Mouse (Mus musculus): ENCODE measurements around the gene Lman2. TPM values are rescaled to one million over a fixed set of nuclear protein-coding genes. Genes with fewer than 3 reads are reported as not detected.

The Lman2 gene
- total RNA-seq, 2 experiments from 2014 or later, result 38.3 to 42.6 TPM

- peak; percentile 66 to 90 for DNase-seq (ENCODE audit: extremely low spot score in 1 of 2, low spot score in 2 of 2)
- intact Hi-C loops (cut with DNase I), result no loop called here
These were observed 32.7 kb downstream of the Lman2 start, which contains the start of gene Mxd3 for GRCm38 (mm10) chr13:55329683-55330566. Mxd3 (minus strand) TSS chr13:55329823.

- peak in 1 of 2 experiments; percentile 68 for DNase-seq (ENCODE audit: extremely low spot score in 1 of 2, low spot score in 2 of 2)
- intact Hi-C loops (cut with DNase I), result no loop called here
These were observed 33.4 kb downstream of the Lman2 start for GRCm38 (mm10) chr13:55329109-55329682.

- DNase-seq (ENCODE audit: extremely low spot score in 1 of 2, low spot score in 2 of 2), result no peak
- intact Hi-C loops (cut with DNase I), result no loop called here
These were observed 33.9 kb downstream of the Lman2 start for GRCm38 (mm10) chr13:55328641-55329040.

- no peak for DNase-seq (ENCODE audit: extremely low spot score in 1 of 2, low spot score in 2 of 2)
- intact Hi-C loops (cut with DNase I), result no loop called here
These were observed 34.4 kb downstream of the Lman2 start for GRCm38 (mm10) chr13:55328171-55328570.

GRCm38 (mm10) chr13:55327633-55328032, 35.0 kb downstream of the Lman2 start:
- intact Hi-C loops (cut with DNase I), result no loop called here
- peak; percentile 89 for DNase-seq (ENCODE audit: extremely low spot score in 1 of 2, low spot score in 2 of 2)

GRCm38 (mm10) chr13:55327169-55327568, 35.4 kb downstream of the Lman2 start:
- DNase-seq (ENCODE audit: extremely low spot score in 1 of 2, low spot score in 2 of 2), result no peak
- intact Hi-C loops (cut with DNase I), result no loop called here

- DNase-seq (ENCODE audit: extremely low spot score in 1 of 2, low spot score in 2 of 2), result no peak
- intact Hi-C loops (cut with DNase I), result no loop called here
These were observed 37.0 kb downstream of the Lman2 start for GRCm38 (mm10) chr13:55325596-55325995.

GRCm38 (mm10) chr13:55322130-55322825, 40.3 kb downstream of the Lman2 start:
- DNase-seq (ENCODE audit: extremely low spot score in 1 of 2, low spot score in 2 of 2), result peak in 1 of 2 experiments; percentile 49

GRCm38 (mm10) chr13:55321434-55322129, 41.0 kb downstream of the Lman2 start, which contains the start of gene Rab24:
Rab24 (minus strand) TSS chr13:55321946.
- DNase-seq (ENCODE audit: extremely low spot score in 1 of 2, low spot score in 2 of 2), result peak; percentile 83 to 93
- intact Hi-C loops (cut with DNase I), result no loop called here

More at GRCm38 (mm10) chr13:55322130-55322825, 40.3 kb downstream of the Lman2 start:
- intact Hi-C loops (cut with DNase I), result no loop called here

- intact Hi-C loops (cut with DNase I), result no loop called here
- no peak for DNase-seq (ENCODE audit: extremely low spot score in 1 of 2, low spot score in 2 of 2)
These were observed 42.6 kb downstream of the Lman2 start, which contains the start of gene Prelid1 for GRCm38 (mm10) chr13:55319931-55320533. Prelid1 (plus strand) TSS chr13:55320500.

- intact Hi-C loops (cut with DNase I), result no loop called here
- DNase-seq (ENCODE audit: extremely low spot score in 1 of 2, low spot score in 2 of 2), result no peak
These were observed 44.2 kb downstream of the Lman2 start for GRCm38 (mm10) chr13:55318351-55318750.

- intact Hi-C loops (cut with DNase I), result no loop called here
- no peak for DNase-seq (ENCODE audit: extremely low spot score in 1 of 2, low spot score in 2 of 2)
These were observed 47.6 kb downstream of the Lman2 start for GRCm38 (mm10) chr13:55314891-55315412.

- no peak for DNase-seq (ENCODE audit: extremely low spot score in 1 of 2, low spot score in 2 of 2)
- intact Hi-C loops (cut with DNase I), result no loop called here
These were observed 49.5 kb downstream of the Lman2 start for GRCm38 (mm10) chr13:55313051-55313450.

- intact Hi-C loops (cut with DNase I), result no loop called here
- DNase-seq (ENCODE audit: extremely low spot score in 1 of 2, low spot score in 2 of 2), result no peak
These were observed 50.5 kb downstream of the Lman2 start for GRCm38 (mm10) chr13:55312028-55312630.

- intact Hi-C loops (cut with DNase I), result loop anchor here (5.0 kb wide), 1 partner anchor 39 kb away; no protein-coding TSS in a partner anchor
These were observed 61.7 kb downstream of the Lman2 start for GRCm38 (mm10) chr13:55300913-55301312.

GRCm38 (mm10) chr13:55296760-55297159, 65.8 kb downstream of the Lman2 start:
- no peak for DNase-seq (ENCODE audit: extremely low spot score in 1 of 2, low spot score in 2 of 2)
- intact Hi-C loops (cut with DNase I), result no loop called here

More at GRCm38 (mm10) chr13:55300913-55301312, 61.7 kb downstream of the Lman2 start:
- DNase-seq (ENCODE audit: extremely low spot score in 1 of 2, low spot score in 2 of 2), result no peak
